Mouse (Mus musculus): ENCODE measurements around the gene Ing3.

GRCm38 (mm10) chr6:21910804-21911203 is 38.6 kb upstream of the Ing3 start:
- TF ChIP-seq CTCF (conservative IDR thresholded peaks at IDR 0.05; ENCODE audit: low read length) (no peak), NANOG (IDR thresholded peaks at IDR 0.05; ENCODE audit: borderline replicate concordance, low read length) (no peak), POU5F1 (IDR thresholded peaks at IDR 0.05; ENCODE audit: borderline replicate concordance, low read length) (no peak)
